Mouse (Mus musculus) liver, embryonic 14.5 days (tissue): ENCODE data around the gene Fat2.

Experiments
- CTCF ChIP-seq: IDR thresholded peaks from 2 replicates; pipeline ENCODE4 v1.5.1; 2016; ENCODE audit warnings: antibody characterized with exemption, low read depth, control low read depth
- EP300 ChIP-seq: IDR thresholded peaks from 2 replicates; pipeline ENCODE4 v1.6.1; 2016; ENCODE audit warnings: antibody characterized with exemption, low read depth

DNA sequence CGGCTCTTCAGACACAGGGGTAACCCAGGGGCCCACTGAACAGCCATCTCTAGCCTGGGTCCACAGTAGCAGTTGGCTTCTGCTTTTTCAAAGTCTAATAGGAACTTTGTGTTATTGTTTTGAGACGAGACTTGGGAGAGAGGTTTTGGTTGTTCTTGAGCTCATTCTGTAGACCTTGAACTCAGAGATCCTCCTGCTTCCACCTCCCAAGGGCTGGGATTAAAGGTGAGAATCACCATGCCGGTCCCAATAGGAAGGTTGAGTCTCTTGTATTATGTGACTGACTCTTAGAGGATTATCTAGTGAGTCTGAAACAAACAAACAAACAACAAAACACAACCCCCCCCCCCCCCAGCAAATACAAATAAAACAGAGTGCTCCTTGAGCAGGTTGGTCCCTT lies 117.9 kb downstream of the Fat2 start:
- TF ChIP-seq CTCF (no peak), EP300 (no peak)
